Mouse (Mus musculus): ENCODE results near the gene Kcnq4.

DNA sequence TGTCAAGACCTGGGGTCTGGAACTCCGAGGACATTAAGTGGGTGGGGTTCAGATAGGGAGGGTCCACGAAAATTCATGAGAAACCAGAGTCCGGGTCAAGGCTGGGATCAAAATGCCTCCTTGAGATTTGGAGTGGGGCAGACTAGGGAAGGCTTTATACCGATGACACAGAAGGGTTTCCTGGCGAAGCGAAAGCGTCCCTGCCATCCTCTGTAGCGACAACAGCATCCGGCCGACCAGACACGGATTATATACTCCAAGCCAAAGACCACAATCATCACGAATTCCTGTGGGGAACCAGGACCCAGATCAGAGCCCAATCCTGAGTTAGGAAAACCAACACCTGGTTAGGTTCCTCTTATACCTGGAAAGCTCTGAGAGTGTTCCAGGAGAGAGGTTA lies 31.6 kb downstream of the Kcnq4 start:
- no peak for TF ChIP-seq POLR2A (IDR thresholded peaks at IDR 0.05; ENCODE audit: borderline replicate concordance, control insufficient read depth, low read depth, low read length)
- no peak for TF ChIP-seq CTCF (IDR thresholded peaks at IDR 0.05; ENCODE audit: control insufficient read depth, insufficient read depth, low read length)
